Mouse (Mus musculus): ENCODE measurements around the gene H2afv. TPM values are rescaled to one million over a fixed set of nuclear protein-coding genes. Genes with fewer than 3 reads are reported as not detected.

The H2afv gene
- polyA plus RNA-seq, 1 experiment from 2014 or later, result 693 TPM

DNA sequence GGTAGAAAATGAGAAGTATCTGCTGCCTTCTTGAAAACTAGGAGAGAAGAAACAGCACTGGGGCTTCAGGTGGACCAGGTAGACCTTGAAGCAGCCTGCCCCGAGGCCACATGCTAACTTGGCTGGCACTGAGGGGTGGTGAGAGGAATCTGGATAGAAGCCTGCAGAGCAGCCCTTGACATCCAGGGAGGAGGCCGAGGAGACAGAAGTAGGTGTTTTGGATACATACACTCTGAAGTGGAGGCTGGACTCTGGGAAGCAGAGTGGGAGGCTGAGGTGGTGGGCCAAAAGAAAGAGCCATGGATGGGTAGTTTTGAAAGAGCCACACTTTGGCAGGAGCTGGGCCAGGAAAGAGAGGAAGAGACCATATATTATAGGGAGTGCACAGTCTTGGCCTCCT, 35.0 kb upstream of the H2afv start:
- H3K4me2 ChIP-seq (replicated peaks), result no peak overlapping the region

GRCm38 (mm10) chr11:6477350-6477749, 33.1 kb upstream of the H2afv start:
- Histone ChIP-seq H3K27ac (no peak overlapping the region), H3K9me3 (no peaks in the 10 kb centered on the region), H3K4me3 (no peak overlapping the region), H3K27me3 (no peaks in the 10 kb centered on the region), H3K36me3 (no peaks in the 10 kb centered on the region), H3K4me1 (peaks cover 16% of the 10 kb centered on the region), H3K9ac (no peak overlapping the region), H3K4me2 (replicated peaks) (no peak overlapping the region)
- ATAC-seq (ENCODE audit: insufficient number of reproducible peaks, insufficient read depth, low FRiP score, low TSS enrichment), result no peak
- 84% methylated on average over 1 of the region's 1 CpGs for WGBS

More for the DNA sequence above, 35.0 kb upstream of the H2afv start:
- WGBS, result 74% methylated on average over 2 of the region's 2 CpGs
- H3K9ac ChIP-seq, result no peak overlapping the region
- no peaks in the 10 kb centered on the region for H3K9me3 ChIP-seq
- H3K27me3 ChIP-seq, result no peaks in the 10 kb centered on the region
- no peak for ATAC-seq (ENCODE audit: insufficient number of reproducible peaks, insufficient read depth, low FRiP score, low TSS enrichment)
- no peak overlapping the region for H3K4me3 ChIP-seq
- no peaks in the 10 kb centered on the region for H3K36me3 ChIP-seq
- no peak overlapping the region for H3K27ac ChIP-seq
- peaks cover 1% of the 10 kb centered on the region; the same call in 1 of the 2 replicates for H3K4me1 ChIP-seq

DNA sequence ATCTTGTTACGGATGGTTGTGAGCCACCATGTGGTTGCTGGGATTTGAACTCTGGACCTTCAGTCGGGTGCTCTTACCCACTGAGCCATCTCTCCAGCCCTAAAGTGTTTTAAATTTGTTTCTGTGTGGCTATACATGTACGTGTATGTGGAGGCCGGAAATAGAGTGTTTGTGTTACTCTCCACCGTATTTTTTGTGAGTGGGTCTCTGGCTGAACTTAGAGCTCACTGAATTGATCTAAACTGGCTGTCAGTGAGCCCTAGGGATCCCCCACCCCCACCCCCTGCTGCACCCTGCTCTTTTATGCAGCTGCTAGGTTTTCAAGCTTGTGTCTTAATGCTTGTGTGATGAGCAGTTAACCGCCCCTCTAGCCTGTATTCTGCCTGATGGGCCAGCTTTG, 32.6 kb upstream of the H2afv start:
- no peak overlapping the region for H3K4me3 ChIP-seq
- H3K4me2 ChIP-seq (replicated peaks), result no peak overlapping the region
- 70% methylated on average over 6 of the region's 6 CpGs for WGBS
- no peak overlapping the region for H3K9ac ChIP-seq
- no peak overlapping the region for H3K27ac ChIP-seq
- H3K9me3 ChIP-seq, result no peaks in the 10 kb centered on the region
- H3K36me3 ChIP-seq, result no peaks in the 10 kb centered on the region
- ATAC-seq (ENCODE audit: insufficient number of reproducible peaks, insufficient read depth, low FRiP score, low TSS enrichment), result no peak
- H3K4me1 ChIP-seq, result peaks cover 19% of the 10 kb centered on the region
- H3K27me3 ChIP-seq, result no peaks in the 10 kb centered on the region

- Histone ChIP-seq H3K4me3 (peak within 1 kb of the TSS; percentile 99), H3K27ac (peak within 1 kb of the TSS; percentile 98), H3K4me1 (peaks cover 26% of the 10 kb centered on the region), H3K27me3 (no peaks in the 10 kb centered on the region), H3K36me3 (no peaks in the 10 kb centered on the region), H3K9me3 (no peaks in the 10 kb centered on the region), H3K9ac (peak within 1 kb of the TSS; percentile 92), H3K4me2 (replicated peaks) (peak within 1 kb of the TSS; percentile 90)
- peak; percentile 91 for ATAC-seq (ENCODE audit: insufficient number of reproducible peaks, insufficient read depth, low FRiP score, low TSS enrichment)
- WGBS, result 0% methylated on average over 39 of the region's 76 CpGs
Observed at GRCm38 (mm10) chr11:6475867-6476484, 31.7 kb upstream of the H2afv start, which contains the start of gene Purb. TSS of gene Purb (minus strand) at chr11:6475917.

- WGBS, result under 1% methylated on average over 109 of the region's 109 CpGs
- no peaks in the 10 kb centered on the region for H3K9me3 ChIP-seq
Observed at GRCm38 (mm10) chr11:6474874-6475731, 30.9 kb upstream of the H2afv start.

DNA sequence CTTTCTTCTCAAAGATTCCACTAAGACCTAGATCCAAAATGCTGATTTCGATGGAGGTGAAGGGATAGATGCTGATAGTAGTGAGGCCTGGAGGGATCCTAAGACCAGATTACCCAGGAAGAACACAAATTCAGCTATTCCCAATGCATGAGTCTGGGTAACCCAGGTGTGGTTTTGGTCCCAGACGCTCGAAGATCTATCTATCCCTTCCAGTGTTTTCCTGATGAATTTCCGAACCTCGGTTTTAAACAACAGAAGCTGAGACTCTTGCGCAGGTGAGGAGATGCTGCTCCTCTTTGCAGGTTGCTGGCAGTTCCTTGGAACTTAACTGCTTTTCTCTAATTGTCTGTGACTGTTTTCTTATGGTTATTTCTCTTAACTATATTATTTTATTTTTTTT, 30.1 kb upstream of the H2afv start:
- H3K4me2 ChIP-seq (replicated peaks), result peak overlapping the region; percentile 90
- peaks cover 36% of the 10 kb centered on the region for H3K4me1 ChIP-seq
- no peaks in the 10 kb centered on the region for H3K9me3 ChIP-seq
- no peaks in the 10 kb centered on the region for H3K27me3 ChIP-seq
- no peaks in the 10 kb centered on the region for H3K36me3 ChIP-seq
- no peak for ATAC-seq (ENCODE audit: insufficient number of reproducible peaks, insufficient read depth, low FRiP score, low TSS enrichment)
- H3K4me3 ChIP-seq, result peak overlapping the region; percentile 99
- H3K9ac ChIP-seq, result peak overlapping the region; percentile 92
- WGBS, result 39% methylated on average over 6 of the region's 6 CpGs
- peak overlapping the region; percentile 98 for H3K27ac ChIP-seq

More at GRCm38 (mm10) chr11:6474874-6475731, 30.9 kb upstream of the H2afv start:
- peak overlapping the region; percentile 90 for H3K4me2 ChIP-seq (replicated peaks)
- H3K27ac ChIP-seq, result peak overlapping the region; percentile 98
- 0 out of 2 replicates have a peak, but pooled peaks have one; percentile 3 for ATAC-seq (ENCODE audit: insufficient number of reproducible peaks, insufficient read depth, low FRiP score, low TSS enrichment)
- no peaks in the 10 kb centered on the region for H3K27me3 ChIP-seq
- H3K36me3 ChIP-seq, result no peaks in the 10 kb centered on the region
- H3K4me1 ChIP-seq, result peaks cover 34% of the 10 kb centered on the region
- peak overlapping the region; percentile 92 for H3K9ac ChIP-seq
- H3K4me3 ChIP-seq, result peak overlapping the region; percentile 99

- Histone ChIP-seq H3K4me3 (peak overlapping the region; percentile 41), H3K4me1 (peaks cover 36% of the 10 kb centered on the region), H3K27me3 (no peaks in the 10 kb centered on the region), H3K9ac (peak overlapping the region; percentile 31), H3K9me3 (no peaks in the 10 kb centered on the region), H3K27ac (no peak overlapping the region), H3K36me3 (peaks cover 4% of the 10 kb centered on the region), H3K4me2 (replicated peaks) (peak overlapping the region; percentile 90)
- ATAC-seq (ENCODE audit: insufficient number of reproducible peaks, insufficient read depth, low FRiP score, low TSS enrichment), result no peak
Observed at GRCm38 (mm10) chr11:6472076-6472475, 27.8 kb upstream of the H2afv start.

GRCm38 (mm10) chr11:6471493-6471892, 27.2 kb upstream of the H2afv start:
- 25% methylated on average over 1 of the region's 1 CpGs for WGBS
- Histone ChIP-seq H3K27me3 (no peaks in the 10 kb centered on the region), H3K27ac (0 out of 2 replicates have a peak overlapping the region, but pooled peaks have one; percentile 17), H3K9me3 (no peaks in the 10 kb centered on the region), H3K36me3 (peaks cover 10% of the 10 kb centered on the region), H3K9ac (no peak overlapping the region), H3K4me1 (peaks cover 36% of the 10 kb centered on the region), H3K4me2 (replicated peaks) (peak overlapping the region; percentile 90), H3K4me3 (peak overlapping the region; percentile 41)
- ATAC-seq (ENCODE audit: insufficient number of reproducible peaks, insufficient read depth, low FRiP score, low TSS enrichment), result no peak

GRCm38 (mm10) chr11:6471054-6471453, 26.8 kb upstream of the H2afv start:
- Histone ChIP-seq H3K36me3 (peaks cover 15% of the 10 kb centered on the region), H3K4me2 (replicated peaks) (peak overlapping the region; percentile 90), H3K9me3 (no peaks in the 10 kb centered on the region), H3K4me1 (peaks cover 36% of the 10 kb centered on the region), H3K27me3 (no peaks in the 10 kb centered on the region), H3K9ac (no peak overlapping the region), H3K27ac (no peak overlapping the region), H3K4me3 (peak overlapping the region; percentile 25)
- WGBS, result 58% methylated on average over 2 of the region's 2 CpGs
- no peak for ATAC-seq (ENCODE audit: insufficient number of reproducible peaks, insufficient read depth, low FRiP score, low TSS enrichment)

DNA sequence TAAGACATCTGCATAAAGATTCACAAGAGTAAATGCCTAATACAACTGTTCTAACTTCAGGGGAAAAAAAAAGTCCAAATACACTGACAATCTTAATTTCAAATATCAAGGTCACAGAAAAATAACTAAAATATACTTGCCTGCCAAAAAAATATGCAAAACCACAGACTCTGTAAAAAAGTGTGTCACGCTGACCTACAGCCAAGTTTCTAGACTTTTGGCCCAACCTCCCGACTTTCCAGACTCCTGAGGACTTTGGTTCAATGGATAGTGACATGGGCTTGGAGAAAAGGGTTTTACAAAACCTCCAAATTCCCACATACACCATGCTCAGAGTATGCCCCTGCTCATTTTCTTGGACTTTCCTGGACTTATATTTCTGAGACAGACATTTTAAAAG, 24.3 kb upstream of the H2afv start:
- H3K27me3 ChIP-seq, result no peaks in the 10 kb centered on the region
- peaks cover 28% of the 10 kb centered on the region for H3K4me1 ChIP-seq
- WGBS, result 83% methylated on average over 2 of the region's 2 CpGs
- no peaks in the 10 kb centered on the region for H3K9me3 ChIP-seq
- H3K9ac ChIP-seq, result no peak overlapping the region
- H3K4me2 ChIP-seq (replicated peaks), result no peak overlapping the region
- H3K36me3 ChIP-seq, result peaks cover 21% of the 10 kb centered on the region
- H3K4me3 ChIP-seq, result no peak overlapping the region
- H3K27ac ChIP-seq, result no peak overlapping the region
- no peak for ATAC-seq (ENCODE audit: insufficient number of reproducible peaks, insufficient read depth, low FRiP score, low TSS enrichment)

- Histone ChIP-seq H3K27me3 (no peaks in the 10 kb centered on the region), H3K36me3 (peaks cover 21% of the 10 kb centered on the region), H3K9me3 (no peaks in the 10 kb centered on the region), H3K4me2 (replicated peaks) (no peak overlapping the region), H3K27ac (no peak overlapping the region), H3K4me1 (peaks cover 2% of the 10 kb centered on the region; the same call in 1 of the 2 replicates), H3K4me3 (no peak overlapping the region), H3K9ac (no peak overlapping the region)
- ATAC-seq (ENCODE audit: insufficient number of reproducible peaks, insufficient read depth, low FRiP score, low TSS enrichment), result no peak
- WGBS, result 34% methylated on average over 4 of the region's 4 CpGs
Observed at GRCm38 (mm10) chr11:6465122-6465521, 20.9 kb upstream of the H2afv start.
